Mouse (Mus musculus) monocyte, adult 5-6 weeks (primary cell): ENCODE measurements around the gene Set. TPM values are rescaled to one million over a fixed set of nuclear protein-coding genes. Genes with fewer than 3 reads are reported as not detected.
"Not testable (repeated sequence)": the region's sequence is repeated elsewhere in the genome, so short reads cannot be mapped to it uniquely, and the experiment has no call there.

Experiments
- ATAC-seq: fragments of 153-309, 156-312 bp; replicated peaks from 2 replicates; pipeline ENCODE4 v1.8.0; 2017; ENCODE audit warnings: mild to moderate bottlenecking; ENCODE audit not compliant: low TSS enrichment, insufficient number of reproducible peaks, severe bottlenecking, poor library complexity, low FRiP score
- total RNA-seq: library from RNA; stranded (forward); fragments of 200-1000, 200-491, 200-594 nt; gene quantifications from 3 replicates; pipeline ENCODE4 v1.2.3, GENCODE M21; 2017

Gene Set
- 427 to 462 TPM (median 441 TPM) in 3 replicates for total RNA-seq

GRCm38 (mm10) chr2:30057223-30057904 lies at the start of gene Set:
TSS of gene Set (plus strand) at chr2:30057378.
- ATAC-seq: 0 out of 2 replicates have a peak, but pooled peaks have one; percentile 22

- ATAC-seq: no peak
Measured at GRCm38 (mm10) chr2:30009101-30009500, 48.1 kb upstream of the Set start.

GRCm38 (mm10) chr2:30010840-30011281 lies 46.3 kb upstream of the Set start:
- no peak for ATAC-seq

GRCm38 (mm10) chr2:30014326-30014966 lies 42.7 kb upstream of the Set start:
- ATAC-seq: no peak

- no peak for ATAC-seq
Measured at GRCm38 (mm10) chr2:30025454-30025853, 31.7 kb upstream of the Set start.

GRCm38 (mm10) chr2:30026997-30027396 lies 30.2 kb upstream of the Set start:
- ATAC-seq: no peak

- no peak for ATAC-seq
Measured at GRCm38 (mm10) chr2:30032244-30032846, 24.8 kb upstream of the Set start.

GRCm38 (mm10) chr2:30032957-30033356 lies 24.2 kb upstream of the Set start:
- ATAC-seq: no peak

GRCm38 (mm10) chr2:30037762-30038161 lies 19.4 kb upstream of the Set start:
- no peak for ATAC-seq

GRCm38 (mm10) chr2:30038370-30038769 lies 18.8 kb upstream of the Set start:
- ATAC-seq: no peak

- ATAC-seq: no peak
Measured at GRCm38 (mm10) chr2:30039687-30040086, 17.5 kb upstream of the Set start.

GRCm38 (mm10) chr2:30042445-30042844 lies 14.7 kb upstream of the Set start:
- ATAC-seq: peak; percentile 70

GRCm38 (mm10) chr2:30044550-30044949 lies 12.6 kb upstream of the Set start:
- ATAC-seq: no peak

GRCm38 (mm10) chr2:30047127-30047526 lies 10.1 kb upstream of the Set start:
- no peak for ATAC-seq

GRCm38 (mm10) chr2:30048101-30048501 lies 9.1 kb upstream of the Set start:
- ATAC-seq: no peak

- peak; percentile 92 for ATAC-seq
Measured at GRCm38 (mm10) chr2:30048699-30049388, 8.3 kb upstream of the Set start, which contains the start of gene Wdr34. TSS of gene Wdr34 (minus strand) at chr2:30048881.

- ATAC-seq: no peak
Measured at GRCm38 (mm10) chr2:30049831-30050230, 7.3 kb upstream of the Set start.

- no peak for ATAC-seq
Measured at GRCm38 (mm10) chr2:30051992-30052761, 5.0 kb upstream of the Set start.

GRCm38 (mm10) chr2:30055310-30055709 lies 1.9 kb upstream of the Set start:
- ATAC-seq: not testable (repeated sequence)
